Mouse (Mus musculus) lung, embryonic 14.5 days (tissue): ENCODE data around the gene Casp8. TPM values are rescaled to one million over a fixed set of nuclear protein-coding genes. Genes with fewer than 3 reads are reported as not detected.

Experiments used
- polyA plus RNA-seq: library from polyadenylated mRNA; unstranded; fragments of >200 nt; fragmentation: Nextera tagmentation; extraction: Ambion mirVana; gene quantifications from 2 replicates; pipeline ENCODE4 v1.2.1, GENCODE M21; 2014

The Casp8 gene
- polyA plus RNA-seq, 1 experiment from 2014 or later, result 50.4 TPM

Other genes starting within 250 kb of the Casp8 start
- gene Fam126b, start 209.1 kb upstream of the Casp8 start, polyA plus RNA-seq, result 7.2 and 8.8 TPM in 2 replicates
- gene Ndufb3, start 209.0 kb upstream of the Casp8 start, polyA plus RNA-seq, result 159 and 176 TPM in 2 replicates
- not detected in 2 replicates for gene Als2cr12, start 99.4 kb upstream of the Casp8 start, polyA plus RNA-seq
- 35.3 and 35.9 TPM in 2 replicates for gene Cflar, start 83.9 kb upstream of the Casp8 start, polyA plus RNA-seq
- 15.4 and 16.6 TPM in 2 replicates for gene Trak2, start 178.1 kb downstream of the Casp8 start, polyA plus RNA-seq
- 23.7 and 25.9 TPM in 2 replicates for gene Stradb, start 178.1 kb downstream of the Casp8 start, polyA plus RNA-seq